Mouse (Mus musculus) thymus, adult 2 months (tissue): ENCODE data around the gene Elof1. TPM values are rescaled to one million over a fixed set of nuclear protein-coding genes. Genes with fewer than 3 reads are reported as not detected.

Experiments used
- DNase-seq: peaks from one replicate; pipeline ENCODE4 v3.0.0; 2021
- H3K27ac ChIP-seq: fragments of 200-500 bp; 2 replicates; pipeline ENCODE4 v1.5.1; 2012; ENCODE audit warnings: low read length, control low read depth; ENCODE audit not compliant: control insufficient read depth, insufficient read depth
- H3K27me3 ChIP-seq: fragments of 200-500 bp; 2 replicates; pipeline ENCODE4 v1.6.1; 2012; ENCODE audit warnings: mild to moderate bottlenecking, low read length, moderate library complexity, mixed read lengths; ENCODE audit not compliant: control insufficient read depth, insufficient read depth
- H3K36me3 ChIP-seq: fragments of 200-500 bp; 2 replicates; pipeline ENCODE4 v1.6.1; 2012; ENCODE audit warnings: mild to moderate bottlenecking, low read length, moderate library complexity; ENCODE audit not compliant: control insufficient read depth, insufficient read depth
- H3K4me1 ChIP-seq: fragments of 200-500 bp; replicated peaks from 2 replicates; pipeline ENCODE4 v1.6.1; 2012; ENCODE audit warnings: low read length; ENCODE audit not compliant: control insufficient read depth, insufficient read depth
- H3K4me3 ChIP-seq: fragments of 200-500 bp; 2 replicates; pipeline ENCODE4 v1.5.1; 2012; ENCODE audit warnings: mild to moderate bottlenecking, low read length, control low read depth, moderate library complexity; ENCODE audit not compliant: control insufficient read depth, insufficient read depth
- CTCF ChIP-seq: fragments of 200-500 bp; IDR thresholded peaks from 2 replicates; pipeline ENCODE4 v1.5.1; 2012; ENCODE audit warnings: mild to moderate bottlenecking, control low read depth, low read length, moderate library complexity, borderline replicate concordance; ENCODE audit not compliant: control insufficient read depth, poor library complexity, insufficient read depth; ENCODE audit errors: extremely low read depth
- POLR2A ChIP-seq: fragments of 200-500 bp; IDR thresholded peaks from 2 replicates; pipeline ENCODE4 v1.6.1; 2012; ENCODE audit warnings: mild to moderate bottlenecking, low read length, control low read depth, moderate library complexity; ENCODE audit not compliant: control insufficient read depth, poor library complexity, insufficient read depth; ENCODE audit errors: extremely low read depth
- WGBS: fragments of 180-500 bp; shearing (Covaris S2); methylation state at CpG from one replicate; pipeline ENCODE4 v1.1.7; 2018; 5-methylcytosine and 5-hydroxymethylcytosine counted together
- polyA plus RNA-seq: library from polyadenylated mRNA; depleted of rRNA; stranded (reverse); fragments of >200 nt; gene quantifications from 2 replicates; pipeline ENCODE4 v1.2.3, GENCODE M21; 2012; rRNA removed

The Elof1 gene
- polyA plus RNA-seq, 1 experiment: 205 TPM

DNA sequence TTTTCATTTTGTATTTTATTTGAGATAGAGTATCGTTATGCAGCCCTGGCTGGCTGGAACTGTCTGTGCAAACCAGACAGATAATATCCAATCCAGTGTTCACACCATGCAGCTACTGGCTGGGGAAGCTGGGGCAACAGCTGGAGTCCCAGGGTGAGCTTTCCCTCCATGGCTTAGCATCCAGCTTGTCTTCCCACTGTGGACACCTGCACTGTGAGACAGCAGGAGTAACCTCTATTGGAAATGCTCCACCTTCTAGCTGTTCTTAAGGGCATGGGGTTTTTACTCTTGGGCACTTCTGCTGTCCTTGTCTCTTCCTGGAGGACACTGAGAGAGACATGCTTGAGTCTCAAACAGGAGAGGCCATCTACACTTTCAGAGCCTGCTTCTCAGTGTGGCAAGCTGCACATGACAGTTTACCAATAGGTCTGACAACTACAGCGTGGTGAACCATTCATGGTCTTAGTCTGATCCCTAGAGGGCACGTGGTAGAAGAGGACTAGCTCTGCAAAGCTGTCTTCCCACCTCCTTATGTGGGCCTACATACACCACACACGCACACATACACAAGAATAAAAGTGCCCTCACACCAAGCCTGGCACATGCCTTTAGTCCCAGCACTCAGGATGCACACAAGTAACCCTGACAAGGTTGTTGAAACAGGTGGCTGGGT is 47.0 kb downstream of the Elof1 start:
- Histone ChIP-seq H3K4me3 (no peak overlapping the region), H3K27ac (peak overlapping the region; percentile 1; the same call in 1 of the 2 replicates), H3K36me3 (no peaks in the 10 kb centered on the region), H3K4me1 (peaks cover 5% of the 10 kb centered on the region; the same call in 1 of the 2 replicates), H3K27me3 (no peaks in the 10 kb centered on the region)
- no peak for DNase-seq
- 73% methylated on average over 4 of the region's 4 CpGs for WGBS
- no peak for TF ChIP-seq CTCF
- no peak for TF ChIP-seq POLR2A

DNA sequence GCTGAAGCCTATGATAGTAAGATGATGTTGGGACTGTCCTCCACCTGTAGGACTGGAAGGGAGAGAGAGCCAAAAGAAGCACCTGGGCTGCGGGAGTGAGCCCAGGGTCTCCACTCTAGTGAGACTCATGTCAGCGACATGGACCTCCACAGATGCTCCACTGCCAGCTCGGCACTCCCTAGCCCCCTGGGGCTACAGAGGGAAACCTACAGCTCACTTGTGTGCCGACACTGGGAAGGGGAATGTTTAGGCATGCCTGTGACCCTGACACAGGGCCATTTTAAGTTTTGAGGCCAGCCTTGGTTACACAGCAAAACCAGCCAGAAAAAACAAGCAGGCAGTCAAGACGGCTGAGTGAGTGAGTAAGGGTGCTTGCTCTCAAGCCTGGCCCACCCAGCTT is 49.8 kb downstream of the Elof1 start:
- WGBS: 97% methylated on average over 5 of the region's 5 CpGs
- Histone ChIP-seq H3K4me3 (no peak overlapping the region), H3K36me3 (no peaks in the 10 kb centered on the region), H3K4me1 (peaks cover 5% of the 10 kb centered on the region; the same call in 1 of the 2 replicates), H3K27me3 (no peaks in the 10 kb centered on the region), H3K27ac (no peak overlapping the region)
- TF ChIP-seq CTCF (no peak), POLR2A (no peak)
- no peak for DNase-seq

DNA sequence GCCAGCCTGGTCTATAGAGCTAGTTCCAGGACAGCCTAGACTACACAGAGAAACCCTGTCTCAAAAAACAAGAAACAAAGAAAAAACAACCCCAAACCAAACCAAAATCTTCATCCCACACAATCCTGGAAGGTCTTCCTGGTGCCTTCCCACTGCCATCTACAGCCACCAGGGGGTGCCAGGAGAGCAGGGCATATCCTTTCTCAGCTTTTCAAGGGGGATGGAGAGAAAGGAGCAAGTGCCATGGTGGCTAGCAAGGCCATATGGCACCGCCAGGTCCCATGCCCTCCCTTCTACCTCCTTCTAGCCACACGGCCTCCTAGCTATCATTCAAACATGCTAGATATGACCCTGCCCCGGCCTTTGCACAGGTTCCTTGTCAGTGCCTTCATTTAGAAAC is 50.5 kb downstream of the Elof1 start:
- peaks cover 5% of the 10 kb centered on the region; the same call in 1 of the 2 replicates for H3K4me1 ChIP-seq
- H3K4me3 ChIP-seq: no peak overlapping the region
- DNase-seq: peak; percentile 67
- TF ChIP-seq POLR2A (no peak), CTCF (peak; percentile 65; the same call in 1 of the 2 replicates)
- peaks cover 5% of the 10 kb centered on the region; the same call in 1 of the 2 replicates for H3K36me3 ChIP-seq
- no peak overlapping the region for H3K27ac ChIP-seq
- WGBS: 90% methylated on average over 3 of the region's 3 CpGs
- no peaks in the 10 kb centered on the region for H3K27me3 ChIP-seq

GRCm38 (mm10) chr9:22065642-22066041 is 51.3 kb downstream of the Elof1 start:
- 97% methylated on average over 11 of the region's 11 CpGs for WGBS
- peaks cover 5% of the 10 kb centered on the region; the same call in 1 of the 2 replicates for H3K4me1 ChIP-seq
- TF ChIP-seq CTCF (no peak), POLR2A (no peak)
- no peak overlapping the region for H3K4me3 ChIP-seq
- H3K36me3 ChIP-seq: peaks cover 5% of the 10 kb centered on the region; the same call in 1 of the 2 replicates
- H3K27me3 ChIP-seq: no peaks in the 10 kb centered on the region
- no peak overlapping the region for H3K27ac ChIP-seq
- DNase-seq: no peak

GRCm38 (mm10) chr9:22064341-22064740 is 52.6 kb downstream of the Elof1 start:
- H3K4me3 ChIP-seq: no peak overlapping the region
- no peak for DNase-seq
- no peaks in the 10 kb centered on the region for H3K4me1 ChIP-seq
- WGBS: 91% methylated on average over 3 of the region's 3 CpGs
- no peak overlapping the region for H3K27ac ChIP-seq
- peaks cover 10% of the 10 kb centered on the region for H3K36me3 ChIP-seq
- H3K27me3 ChIP-seq: no peaks in the 10 kb centered on the region
- TF ChIP-seq POLR2A (no peak), CTCF (no peak)

Other genes with a start within 250 kb of the Elof1 start
- gene Rab3d, start 199.0 kb downstream of the Elof1 start, polyA plus RNA-seq: 34.9 and 40.3 TPM in 2 replicates
- gene Ccdc159, start 189.7 kb downstream of the Elof1 start, polyA plus RNA-seq: 1.3 and 1.9 TPM in 2 replicates
- 40.0 and 47.7 TPM in 2 replicates for gene Tmem205, start 189.6 kb downstream of the Elof1 start, polyA plus RNA-seq
- gene Plppr2, start 180.1 kb downstream of the Elof1 start, polyA plus RNA-seq: 3.8 and 5.5 TPM in 2 replicates
- 6.7 and 7.6 TPM in 2 replicates for gene Swsap1, start 161.4 kb downstream of the Elof1 start, polyA plus RNA-seq
- 3.8 and 4.9 TPM in 2 replicates for gene Epor, start 153.7 kb downstream of the Elof1 start, polyA plus RNA-seq
- gene Rgl3, start 127.7 kb downstream of the Elof1 start, polyA plus RNA-seq: 7.8 and 9.5 TPM in 2 replicates
- 0.11 and 0.18 TPM in 2 replicates for gene Ccdc151, start 114.5 kb downstream of the Elof1 start, polyA plus RNA-seq
- gene Prkcsh, start 114.4 kb downstream of the Elof1 start, polyA plus RNA-seq: 109 and 119 TPM in 2 replicates
- gene Elavl3, start 65.1 kb downstream of the Elof1 start, polyA plus RNA-seq: 0.35 and 0.43 TPM in 2 replicates
- not detected in 2 replicates for gene Gm49318, start 45.9 kb downstream of the Elof1 start, polyA plus RNA-seq
- 52.0 and 52.6 TPM in 2 replicates for gene Zfp653, start 45.8 kb downstream of the Elof1 start, polyA plus RNA-seq
- gene Ecsit, start 31.7 kb downstream of the Elof1 start, polyA plus RNA-seq: 58.1 and 62.2 TPM in 2 replicates
- gene Cnn1, start 18.0 kb downstream of the Elof1 start, polyA plus RNA-seq: 4.3 and 5.0 TPM in 2 replicates
- 248 and 304 TPM in 2 replicates for gene Acp5, start 18.5 kb upstream of the Elof1 start, polyA plus RNA-seq
- 64.7 and 83.0 TPM in 2 replicates for gene Pigyl, start 39.7 kb upstream of the Elof1 start, polyA plus RNA-seq
- gene Zfp872, start 70.9 kb upstream of the Elof1 start, polyA plus RNA-seq: 0.04 and 0.05 TPM in 2 replicates
- gene Zfp809, start 108.5 kb upstream of the Elof1 start, polyA plus RNA-seq: 20.8 and 23.0 TPM in 2 replicates
- gene Zfp599, start 142.7 kb upstream of the Elof1 start, polyA plus RNA-seq: 0.62 and 0.88 TPM in 2 replicates
- gene Zfp810, start 190.5 kb upstream of the Elof1 start, polyA plus RNA-seq: 10.9 and 11.5 TPM in 2 replicates